Mouse (Mus musculus): ENCODE results near the gene Tgfb3. TPM values are rescaled to one million over a fixed set of nuclear protein-coding genes. Genes with fewer than 3 reads are reported as not detected.

Gene Tgfb3
- total RNA-seq, 2 experiments from 2014 or later = 25.6 to 31.7 TPM

Other genes starting within 250 kb of the Tgfb3 start
- gene Ift43, start 3.5 kb upstream of the Tgfb3 start, total RNA-seq (2021) = 10 to 100 TPM; 11.9 to 13.4 TPM
- 10 to 100 TPM; 10.1 to 11.6 TPM for gene Gpatch2l, start 162.8 kb upstream of the Tgfb3 start, total RNA-seq (2021)